Mouse (Mus musculus) lung, postnatal 0 days (tissue): Measurements from ENCODE around the gene 2410004B18Rik. TPM values are rescaled to one million over a fixed set of nuclear protein-coding genes. Genes with fewer than 3 reads are reported as not detected.

ENCODE experiments used
- ATAC-seq: fragments of 200-750 bp; cut with Nextera tagmentation; 2 replicates; pipeline ENCODE4 v1.8.0; 2017; ENCODE audit warnings: moderate library complexity
- DNase-seq: peaks from one replicate; pipeline ENCODE4 v3.0.0-alpha.2; 2016; ENCODE audit warnings: low spot score
- H3K27ac ChIP-seq: fragments of 300-500 bp; sonication (generic); 2 replicates; pipeline ENCODE4 v1.5.1; 2014; ENCODE audit warnings: antibody characterized with exemption, mild to moderate bottlenecking, low read length, mixed read lengths
- H3K27me3 ChIP-seq: fragments of 300-500 bp; sonication (generic); replicated peaks from 2 replicates; pipeline ENCODE4 v1.6.1; 2014; ENCODE audit warnings: low read length, mixed read lengths; ENCODE audit not compliant: insufficient read depth
- H3K36me3 ChIP-seq: fragments of 300-500 bp; sonication (generic); 2 replicates; pipeline ENCODE4 v1.6.1; 2014; ENCODE audit warnings: low read length, mixed read lengths; ENCODE audit not compliant: insufficient read depth
- H3K4me1 ChIP-seq: fragments of 300-500 bp; sonication (generic); 2 replicates; pipeline ENCODE4 v1.6.1; 2014; ENCODE audit warnings: antibody characterized with exemption, low read depth, low read length, mixed read lengths; ENCODE audit not compliant: insufficient read depth
- H3K4me2 ChIP-seq: fragments of 300-500 bp; sonication (generic); replicated peaks from 2 replicates; pipeline ENCODE4 v1.6.1; 2014; ENCODE audit warnings: low read depth, mild to moderate bottlenecking, low read length, moderate library complexity, mixed read lengths
- H3K4me3 ChIP-seq: fragments of 300-500 bp; sonication (generic); 2 replicates; pipeline ENCODE4 v1.5.1; 2014; ENCODE audit warnings: low read depth, low read length
- H3K9ac ChIP-seq: fragments of 300-500 bp; sonication (generic); replicated peaks from 2 replicates; pipeline ENCODE4 v1.6.1; 2014; ENCODE audit warnings: low read depth, mild to moderate bottlenecking
- H3K9me3 ChIP-seq: fragments of 300-500 bp; sonication (generic); 2 replicates; pipeline ENCODE4 v1.6.1; 2016; ENCODE audit warnings: low read length, mixed read lengths
- CTCF ChIP-seq: IDR thresholded peaks from 2 replicates; pipeline ENCODE4 v1.5.1; 2016; ENCODE audit warnings: antibody characterized with exemption, mild to moderate bottlenecking
- EP300 ChIP-seq: IDR thresholded peaks from 2 replicates; pipeline ENCODE4 v1.6.1; 2016; ENCODE audit warnings: antibody characterized with exemption, mild to moderate bottlenecking, control low read depth
- WGBS: fragments of 180-500 bp; shearing (Covaris S2); extraction: QIAGEN DNeasy Blood & Tissue Kit; methylation state at CpG from one replicate; pipeline ENCODE4 v1.1.7; 2014; 5-methylcytosine and 5-hydroxymethylcytosine counted together
- polyA plus RNA-seq: library from polyadenylated mRNA; unstranded; fragments of >200 nt; fragmentation: Nextera tagmentation; extraction: Ambion mirVana; gene quantifications from 2 replicates; pipeline ENCODE4 v1.2.1, GENCODE M21; 2015

The 2410004B18Rik gene
- polyA plus RNA-seq, 1 experiment from 2014 or later = 40.2 TPM

DNA sequence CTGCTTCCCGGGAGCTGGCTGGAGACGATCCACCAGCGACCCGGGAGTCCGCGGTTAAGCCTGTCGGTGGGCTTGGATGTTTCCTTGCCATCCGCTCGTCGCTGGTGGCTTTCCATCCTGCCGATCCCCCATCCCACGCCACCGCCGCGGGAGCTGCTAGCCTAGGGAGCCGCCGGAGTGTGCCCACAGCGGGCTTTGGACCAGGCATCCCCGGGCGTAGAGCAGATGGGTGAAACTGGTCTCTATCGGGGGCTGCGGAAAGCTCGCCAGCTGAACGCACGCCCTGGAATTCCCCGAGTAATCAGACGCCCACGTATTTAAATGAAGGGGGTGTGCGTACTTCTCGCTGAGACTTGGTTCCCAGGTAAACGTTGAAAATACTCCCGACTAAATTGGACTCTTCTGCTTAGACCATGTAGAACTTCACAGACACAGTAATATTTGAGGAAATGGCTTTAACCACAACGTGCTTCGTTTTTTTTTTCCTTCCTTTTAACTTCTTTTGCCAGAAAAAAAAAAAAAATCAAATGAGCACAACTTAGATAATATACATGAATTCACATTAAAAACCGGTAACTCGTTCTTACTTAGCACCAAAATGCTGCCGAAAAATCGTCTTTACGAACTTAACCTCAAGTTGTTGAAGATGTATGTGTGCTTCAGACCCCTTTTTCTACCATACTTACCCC is 13.0 kb upstream of the 2410004B18Rik start:
- Histone ChIP-seq H3K27ac (peak overlapping the region; percentile 99), H3K4me2 (peak overlapping the region; percentile 70), H3K4me1 (peaks cover 11% of the 10 kb centered on the region; the same call in 1 of the 2 replicates), H3K36me3 (no peaks in the 10 kb centered on the region), H3K4me3 (peak overlapping the region; percentile 95), H3K27me3 (no peaks in the 10 kb centered on the region), H3K9me3 (no peaks in the 10 kb centered on the region), H3K9ac (peak overlapping the region; percentile 92)
- TF ChIP-seq CTCF (no peak), EP300 (no peak)
- WGBS = 3% methylated on average over 39 of the region's 39 CpGs
- DNase-seq (peak; percentile 60), ATAC-seq (0 out of 2 replicates have a peak, but pooled peaks have one; percentile 1)

DNA sequence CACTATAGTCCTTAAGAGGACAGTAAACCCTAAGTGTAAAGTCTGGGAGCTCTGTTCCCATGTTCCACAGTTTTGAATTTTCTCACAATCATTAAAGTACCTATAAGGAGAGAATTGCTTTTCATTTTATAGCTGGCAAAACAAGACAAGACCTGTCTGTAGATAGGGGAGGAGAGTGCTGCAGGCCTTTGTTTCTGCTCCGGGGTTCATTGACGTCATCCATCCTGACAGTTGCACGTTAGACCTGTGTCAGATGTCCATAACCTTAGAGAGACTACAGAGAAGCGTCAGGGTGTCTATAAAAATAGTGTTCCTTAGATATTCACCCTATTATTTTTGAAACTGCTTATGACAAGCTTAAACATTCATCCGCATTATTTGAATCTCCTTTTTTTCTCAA is 12.3 kb upstream of the 2410004B18Rik start:
- Histone ChIP-seq H3K4me1 (peaks cover 11% of the 10 kb centered on the region; the same call in 1 of the 2 replicates), H3K27me3 (no peaks in the 10 kb centered on the region), H3K9ac (no peak overlapping the region), H3K27ac (no peak overlapping the region), H3K4me2 (peak overlapping the region; percentile 70), H3K4me3 (peak overlapping the region; percentile 95), H3K36me3 (no peaks in the 10 kb centered on the region), H3K9me3 (no peaks in the 10 kb centered on the region)
- DNase-seq (peak; percentile 40), ATAC-seq (no peak)
- WGBS = 54% methylated on average over 5 of the region's 5 CpGs
- TF ChIP-seq CTCF (no peak), EP300 (no peak)

DNA sequence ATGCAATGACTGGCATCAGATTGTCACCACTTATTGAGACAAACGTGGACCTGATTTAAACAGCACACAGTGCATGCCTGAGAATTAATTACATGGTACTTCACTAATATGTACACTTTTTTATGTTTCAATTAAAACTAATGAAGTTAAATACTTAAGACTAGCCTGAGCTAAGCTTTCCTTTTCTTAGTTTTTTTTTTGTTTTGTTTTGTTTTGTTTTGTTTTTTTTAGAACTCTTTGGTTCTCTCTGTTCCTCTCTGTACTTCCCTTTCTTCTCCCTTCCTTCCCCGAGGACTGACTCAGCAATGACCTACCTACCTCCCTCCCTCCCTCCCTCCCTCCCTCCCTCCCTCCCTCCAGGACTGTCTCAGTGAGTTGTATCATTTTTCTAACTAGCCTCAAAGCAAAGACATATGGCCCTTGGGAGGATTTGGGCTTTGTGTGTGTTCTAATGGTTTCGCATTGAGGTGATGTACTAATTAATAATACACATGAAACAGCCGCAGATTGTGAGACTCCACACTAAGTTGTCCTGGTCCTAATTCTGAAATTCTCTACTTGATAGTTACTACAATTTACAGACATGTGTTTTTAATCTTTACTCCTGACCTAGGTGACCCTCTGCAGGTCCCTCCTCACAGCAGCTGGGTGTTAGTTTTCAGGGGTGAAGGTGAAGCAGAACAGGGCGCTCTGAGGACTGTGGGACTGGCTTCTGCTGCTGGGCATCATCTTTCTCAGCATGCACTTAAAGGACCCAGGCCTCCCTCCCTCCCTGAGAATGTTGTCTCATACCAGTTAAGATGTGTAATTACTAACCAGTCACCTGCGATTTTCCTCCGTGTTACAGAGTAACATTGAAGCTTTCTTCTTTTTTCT is 8.1 kb upstream of the 2410004B18Rik start:
- Histone ChIP-seq H3K4me3 (no peak overlapping the region), H3K9me3 (no peaks in the 10 kb centered on the region), H3K9ac (no peak overlapping the region), H3K27ac (no peak overlapping the region), H3K36me3 (peaks cover 12% of the 10 kb centered on the region; the same call in 1 of the 2 replicates), H3K4me2 (no peak overlapping the region), H3K4me1 (peaks cover 11% of the 10 kb centered on the region; the same call in 1 of the 2 replicates), H3K27me3 (no peaks in the 10 kb centered on the region)
- DNase-seq = no peak
- WGBS = 71% methylated on average over 7 of the region's 7 CpGs
- TF ChIP-seq EP300 (no peak), CTCF (no peak)
- ATAC-seq = no peak

DNA sequence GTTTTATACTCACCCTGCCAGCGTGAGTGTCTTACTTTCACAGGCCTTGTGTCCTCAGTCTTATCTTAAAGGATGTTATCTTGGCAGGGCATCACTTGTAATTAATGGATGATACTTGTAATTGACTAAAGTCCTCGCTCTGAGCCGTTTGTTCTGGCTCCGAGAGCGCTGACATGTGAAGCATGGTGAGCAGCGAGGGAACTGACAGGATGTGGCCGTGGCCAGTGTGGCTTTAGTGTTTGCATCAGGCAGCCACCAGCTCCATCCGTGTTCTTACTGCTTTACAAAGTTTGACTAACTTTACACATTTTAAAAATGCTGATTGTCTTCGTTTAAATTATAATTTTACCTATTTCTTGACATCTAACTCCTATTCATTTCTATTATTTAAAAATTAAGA is 4.0 kb upstream of the 2410004B18Rik start:
- TF ChIP-seq CTCF (no peak), EP300 (no peak)
- ATAC-seq = no peak
- 49% methylated on average over 9 of the region's 9 CpGs for WGBS

DNA sequence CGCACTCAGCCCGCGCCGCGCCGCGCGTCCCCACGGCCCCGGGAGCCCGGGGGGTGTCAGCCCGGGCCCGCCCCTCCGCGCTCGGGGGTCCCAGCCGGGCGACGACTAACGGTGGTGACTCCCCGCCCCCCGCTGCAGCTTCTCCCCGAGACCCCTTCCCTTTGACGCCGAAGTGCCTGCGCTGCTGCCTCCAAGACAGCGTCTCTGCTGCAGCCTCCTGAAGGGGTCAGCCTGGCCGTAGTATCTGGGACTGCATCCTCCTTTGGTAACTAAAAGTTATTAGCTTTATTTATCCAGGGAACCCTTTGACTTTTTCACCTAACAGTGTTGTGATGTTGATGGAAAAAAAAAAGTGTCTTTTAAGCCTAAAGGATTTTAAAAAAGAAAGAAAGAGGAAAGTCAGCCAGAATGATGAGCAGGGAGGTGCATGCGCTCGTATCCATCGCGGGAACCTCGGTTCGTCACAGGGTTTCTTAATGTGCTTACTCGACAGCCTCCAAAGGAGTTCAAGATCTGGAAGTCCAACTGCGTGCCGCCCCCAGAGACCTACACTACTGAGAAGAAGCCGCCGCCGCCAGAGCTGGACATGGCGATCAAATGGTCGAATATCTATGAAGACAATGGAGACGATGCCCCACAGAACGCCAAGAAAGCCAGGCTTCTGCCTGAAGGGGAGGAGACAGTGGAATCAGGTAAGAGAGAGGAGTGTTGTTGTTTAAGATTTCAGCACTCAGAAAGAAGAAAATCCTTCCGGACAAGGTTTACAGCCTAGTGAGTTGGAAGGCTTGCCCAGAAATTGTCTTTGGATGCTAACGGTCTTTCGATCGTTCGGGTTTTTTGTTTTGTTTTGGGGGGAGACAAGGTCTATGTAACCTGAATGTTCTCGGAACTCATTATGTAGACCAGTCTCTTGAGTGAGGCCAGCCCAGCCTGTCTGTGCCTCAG is 863 bp downstream of the 2410004B18Rik start:
- DNase-seq (peak; percentile 34), ATAC-seq (peak; percentile 18)
- peak overlapping the region; percentile 97 for H3K4me2 ChIP-seq
- H3K27ac ChIP-seq = peak overlapping the region; percentile 79; the same call in 1 of the 2 replicates
- 16% methylated on average over 47 of the region's 50 CpGs for WGBS
- H3K9ac ChIP-seq = peak overlapping the region; percentile 90
- peaks cover 7% of the 10 kb centered on the region; the same call in 1 of the 2 replicates for H3K36me3 ChIP-seq
- H3K4me1 ChIP-seq = peaks cover 11% of the 10 kb centered on the region; the same call in 1 of the 2 replicates
- no peaks in the 10 kb centered on the region for H3K27me3 ChIP-seq
- TF ChIP-seq CTCF (peak; percentile 32), EP300 (no peak)
- H3K4me3 ChIP-seq = peak overlapping the region; percentile 96
- H3K9me3 ChIP-seq = no peaks in the 10 kb centered on the region

More for the DNA sequence above, 4.0 kb upstream of the 2410004B18Rik start:
- H3K4me1 ChIP-seq = peaks cover 5% of the 10 kb centered on the region; the same call in 1 of the 2 replicates
- H3K27ac ChIP-seq = no peak overlapping the region
- H3K9me3 ChIP-seq = no peaks in the 10 kb centered on the region
- no peak for DNase-seq
- H3K27me3 ChIP-seq = no peaks in the 10 kb centered on the region
- no peak overlapping the region for H3K4me3 ChIP-seq
- H3K9ac ChIP-seq = no peak overlapping the region
- no peak overlapping the region for H3K4me2 ChIP-seq
- H3K36me3 ChIP-seq = peaks cover 12% of the 10 kb centered on the region; the same call in 1 of the 2 replicates
